ENCODE assay signal across 20 mouse cellular contexts in the genomic region with DNA sequence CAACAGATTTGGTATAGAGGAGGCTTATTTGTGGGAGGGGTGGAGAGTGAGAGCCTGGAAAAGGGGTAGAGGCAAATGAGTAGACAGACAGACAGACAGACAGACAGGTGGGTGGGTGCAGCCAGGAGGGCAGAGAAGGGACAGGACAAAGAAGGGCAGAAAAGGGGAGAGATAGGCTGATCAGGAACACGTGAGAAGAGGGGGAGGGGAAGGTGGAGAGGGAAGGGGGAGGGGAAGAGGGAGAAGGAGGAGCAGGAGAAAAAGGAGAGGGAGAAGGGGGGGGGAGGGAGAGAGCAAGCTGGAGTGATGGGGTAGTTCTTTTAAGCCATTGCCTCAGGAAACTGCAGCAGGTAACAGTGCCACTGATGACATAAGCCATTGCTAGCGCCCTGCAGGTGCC.
"Had no signal": no experiment of that assay in that cellular context is flagged by ENCODE, and none has a peak within 500 bp of the region (broad histone marks: within the 10 kb centered on the region; RNA-seq: fewer than 3 reads in every experiment).

No protein-coding gene starts in this region.

- H3K4me3 ChIP-seq: limb, embryonic 12.5 days; limb, embryonic 15.5 days; midbrain, embryonic 13.5 days; neural tube, embryonic 15.5 days had no signal

- DNase-seq: kidney, adult 2 months; kidney, postnatal 10 days; kidney, postnatal 4 days; left cerebral cortex, postnatal 4 days; liver, postnatal 0 days; lung, embryonic 14.5 days; right cerebral cortex, adult 18-20 months; right cerebral cortex, postnatal 14 days; spleen, adult 18-20 months; thymus, adult 2 months; thymus, postnatal 14 days; thymus, postnatal 4 days had no signal

- ATAC-seq: liver, postnatal 0 days; lung, postnatal 0 days; midbrain, embryonic 13.5 days had no signal

- H3K9ac ChIP-seq: limb, embryonic 12.5 days; limb, embryonic 15.5 days; liver, embryonic 14.5 days; liver, postnatal 0 days; lung, embryonic 14.5 days; midbrain, embryonic 13.5 days; neural tube, embryonic 15.5 days had no signal

- H3K27ac ChIP-seq: limb, embryonic 12.5 days; limb, embryonic 15.5 days; liver, embryonic 14.5 days; macrophage; midbrain, embryonic 13.5 days; neural tube, embryonic 15.5 days had no signal

- H3K9me3 ChIP-seq: limb, embryonic 12.5 days; limb, embryonic 15.5 days; midbrain, embryonic 13.5 days; neural tube, embryonic 15.5 days had no signal

- H3K4me2 ChIP-seq: limb, embryonic 12.5 days; limb, embryonic 15.5 days; liver, embryonic 11.5 days; lung, embryonic 14.5 days; midbrain, embryonic 13.5 days; neural tube, embryonic 15.5 days had no signal

- H3K36me3 ChIP-seq: limb, embryonic 12.5 days; limb, embryonic 15.5 days; midbrain, embryonic 13.5 days; neural tube, embryonic 15.5 days had no signal

- H3K27me3 ChIP-seq: limb, embryonic 15.5 days; neural tube, embryonic 15.5 days had no signal
